In the genomic region with DNA sequence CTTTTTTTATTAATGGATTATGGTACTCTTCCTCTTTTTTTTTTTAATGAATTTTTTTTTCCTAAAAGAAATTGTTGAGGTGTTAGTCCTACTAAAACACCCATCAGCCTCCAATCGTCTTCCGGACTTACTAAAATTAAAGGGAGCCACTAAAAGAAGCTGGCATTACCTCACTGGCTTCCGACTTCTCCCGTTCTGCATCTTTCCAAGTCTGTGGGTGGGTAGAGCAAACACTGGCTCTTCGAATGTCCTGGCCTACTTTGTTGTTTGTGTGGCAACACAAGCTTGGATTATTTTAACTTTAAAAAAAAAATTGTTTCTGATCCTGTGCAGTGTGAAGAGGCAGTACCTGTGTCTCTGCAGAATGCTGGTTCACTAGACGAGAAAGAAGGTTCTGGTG, we compare ENCODE assay signal across 16 mouse cellular contexts.
"Had no signal": no experiment of that assay in that cellular context is flagged by ENCODE, and none has a peak within 500 bp of the region (broad histone marks: within the 10 kb centered on the region; RNA-seq: fewer than 3 reads in every experiment).

No protein-coding gene starts in this region.

- H3K27ac ChIP-seq: liver, embryonic 12.5 days; liver, embryonic 14.5 days; lung, embryonic 15.5 days; macrophage; midbrain, embryonic 13.5 days; midbrain, embryonic 15.5 days; neural tube, embryonic 12.5 days had no signal

- H3K4me3 ChIP-seq: liver, embryonic 12.5 days; lung, embryonic 15.5 days; megakaryocyte, embryonic 14.5 days; midbrain, embryonic 13.5 days; midbrain, embryonic 15.5 days; neural tube, embryonic 12.5 days had no signal

- ATAC-seq: liver, embryonic 12.5 days; lung, postnatal 0 days; midbrain, embryonic 13.5 days; midbrain, embryonic 15.5 days had no signal

- DNase-seq: lung, adult 2 months; lung, postnatal 14 days; lung, postnatal 36 days; right cerebral cortex, postnatal 14 days; thymus, adult 2 months; thymus, postnatal 25 days; thymus, postnatal 4 days had no signal
